Mouse (Mus musculus) gastrocnemius, postnatal 25 days (tissue): ENCODE data around the gene Adgrd1. TPM values are rescaled to one million over a fixed set of nuclear protein-coding genes. Genes with fewer than 3 reads are reported as not detected.
A peak's percentile ranks its signal among the peaks of the same experiment; 100 is the strongest.

ENCODE experiments used
- DNase-seq: peaks from one replicate; pipeline ENCODE4 v3.0.0; 2022
- total RNA-seq, 2 experiments: library from RNA; stranded (reverse); gene quantifications; 1 replicate in 1 of 2; 2 replicates in 1 of 2; pipeline ENCODE4 v1.2.3; 2021

Adgrd1 gene
- total RNA-seq, 2 experiments from 2014 or later: 4.9 to 6.6 TPM

DNA sequence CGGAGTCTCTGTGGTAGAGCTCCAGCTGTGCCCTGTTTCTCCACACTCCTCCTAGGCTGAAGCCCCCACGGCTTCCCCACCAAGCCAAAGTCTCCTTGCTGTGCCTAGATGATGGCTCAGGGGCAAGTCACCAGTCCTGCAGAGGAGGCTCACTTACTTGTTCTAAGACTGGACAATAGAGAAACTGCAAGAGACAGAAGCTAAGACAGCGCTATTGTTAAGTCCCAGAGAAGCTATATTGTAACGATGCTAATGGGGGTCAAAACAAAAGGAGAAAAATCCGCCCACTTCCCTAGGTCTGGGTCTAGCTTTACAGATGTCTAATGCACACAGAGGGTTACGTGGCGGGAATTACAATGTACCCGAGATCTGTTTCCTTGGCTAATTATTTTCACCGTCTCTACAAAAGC, 59.4 kb downstream of the Adgrd1 start:
- DNase-seq: no peak

DNA sequence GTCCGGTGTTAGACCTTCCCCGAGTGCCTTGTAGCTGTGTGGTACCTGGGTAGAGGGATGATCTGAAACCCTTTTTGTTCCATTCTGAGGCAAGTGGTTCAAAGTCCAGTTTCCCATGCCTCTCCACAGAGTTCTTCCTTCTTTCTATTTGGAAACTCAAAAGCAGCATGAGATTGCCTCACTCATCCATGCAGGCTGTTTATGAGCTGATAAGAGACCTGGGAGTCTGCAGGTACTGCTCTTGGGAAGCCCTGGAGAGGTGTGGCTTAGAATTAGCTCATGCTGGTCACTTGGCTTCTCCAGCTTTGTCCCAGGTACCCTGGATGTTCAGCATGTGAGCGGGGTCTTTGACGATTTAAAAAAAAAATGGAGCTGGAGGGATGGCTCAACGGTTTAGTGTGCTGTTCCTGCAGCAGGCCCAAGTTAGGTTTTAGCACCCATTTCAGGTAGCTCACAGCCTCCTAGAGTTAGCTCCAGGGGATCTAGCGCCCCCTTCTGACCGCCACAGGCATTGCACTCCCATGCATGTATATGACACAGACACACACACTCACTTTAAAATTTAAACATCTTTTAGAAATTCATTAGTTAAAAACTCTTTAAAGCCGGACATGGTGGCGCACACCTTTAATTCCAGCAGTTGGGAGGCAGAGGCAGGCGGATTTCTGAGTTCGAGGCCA, 65.0 kb downstream of the Adgrd1 start:
- no peak for DNase-seq

DNA sequence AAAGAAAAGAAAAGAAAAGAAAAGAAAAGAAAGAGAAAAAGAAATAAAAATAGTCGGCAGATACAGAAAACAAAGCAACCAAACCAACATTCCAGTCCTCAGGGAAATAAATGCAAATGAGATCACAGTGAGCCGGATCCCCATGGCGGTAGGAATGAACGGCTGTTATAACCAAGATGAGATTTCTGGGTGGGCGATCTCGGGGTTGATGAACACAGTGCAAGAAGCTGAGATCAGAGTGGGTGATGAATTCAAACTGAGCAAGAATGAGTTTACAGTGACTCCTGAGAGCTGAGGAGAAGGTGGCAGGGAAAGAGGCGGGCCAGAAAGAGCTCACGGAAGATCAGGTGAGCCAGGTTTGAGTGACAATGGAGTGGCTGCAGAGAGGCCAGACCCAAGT, 66.9 kb downstream of the Adgrd1 start:
- DNase-seq: no peak

DNA sequence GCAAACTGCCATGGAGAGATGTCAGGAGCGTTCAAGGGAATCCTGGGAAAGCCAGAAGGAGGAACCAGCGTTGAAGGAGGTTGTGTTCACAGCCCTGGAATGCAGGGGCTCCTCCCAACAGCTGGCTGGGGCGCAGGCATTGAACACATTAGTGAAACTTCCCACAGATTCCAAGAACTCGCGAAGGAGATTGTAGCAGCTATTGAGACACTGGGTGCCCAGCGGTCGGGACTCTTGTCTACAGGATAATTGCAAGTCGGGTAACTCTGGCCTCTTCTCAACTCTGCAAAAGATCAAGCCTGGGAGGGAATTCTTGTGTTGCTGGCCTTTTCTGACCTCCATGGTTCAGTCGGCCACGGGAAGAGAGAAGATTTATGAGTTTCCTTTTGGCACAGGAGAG, 67.5 kb downstream of the Adgrd1 start:
- peak; percentile 63 for DNase-seq

DNA sequence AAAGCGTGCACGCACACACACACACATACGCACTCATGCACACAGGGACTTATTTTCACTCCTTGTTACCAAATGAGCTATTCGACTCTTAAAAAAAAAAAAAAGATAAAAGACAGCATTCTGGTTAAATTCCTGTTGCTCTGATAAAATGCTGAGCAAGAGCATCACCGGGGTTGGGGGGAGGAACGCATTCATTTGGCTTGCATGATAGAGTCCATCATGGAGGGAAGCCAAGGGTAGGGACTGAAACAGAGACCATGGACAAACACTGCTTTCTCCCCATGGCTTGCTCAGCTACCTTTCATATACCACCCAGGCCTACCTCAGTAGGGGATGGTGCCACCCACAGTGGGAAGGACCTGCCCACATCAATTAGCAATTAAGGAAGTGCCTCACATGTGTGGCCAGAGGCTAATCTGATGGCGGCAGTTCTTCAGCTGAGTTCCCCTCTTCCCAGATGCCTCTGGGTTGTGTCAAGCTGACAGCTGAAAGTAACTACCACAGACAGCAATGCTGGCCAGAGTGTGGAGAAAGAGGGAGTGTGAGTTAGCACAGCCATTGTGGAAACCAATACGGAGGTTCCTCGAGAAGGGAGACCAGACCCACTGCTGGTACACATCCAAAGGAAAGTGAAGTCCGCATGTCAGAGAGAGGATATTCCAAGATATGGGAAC, 68.5 kb downstream of the Adgrd1 start:
- DNase-seq: no peak

DNA sequence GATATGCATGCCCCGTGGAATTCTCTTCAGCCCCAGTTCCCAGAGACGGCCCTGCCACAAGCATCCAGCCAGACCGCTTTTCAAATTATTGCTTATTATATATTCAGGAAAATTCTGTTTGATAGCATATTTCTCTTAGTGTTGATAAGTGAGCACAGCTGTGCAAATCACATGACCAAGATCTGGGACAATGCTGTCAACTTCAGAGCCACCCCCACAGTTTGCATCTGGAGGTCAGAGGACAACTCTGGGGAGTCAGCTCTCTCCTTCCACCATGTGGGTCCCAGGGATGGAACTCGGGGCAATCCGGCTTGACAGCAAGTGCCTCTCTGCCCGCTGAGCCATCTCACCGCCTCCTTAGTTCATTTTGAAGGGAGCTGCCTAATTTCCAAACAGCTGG, 69.0 kb downstream of the Adgrd1 start:
- no peak for DNase-seq

DNA sequence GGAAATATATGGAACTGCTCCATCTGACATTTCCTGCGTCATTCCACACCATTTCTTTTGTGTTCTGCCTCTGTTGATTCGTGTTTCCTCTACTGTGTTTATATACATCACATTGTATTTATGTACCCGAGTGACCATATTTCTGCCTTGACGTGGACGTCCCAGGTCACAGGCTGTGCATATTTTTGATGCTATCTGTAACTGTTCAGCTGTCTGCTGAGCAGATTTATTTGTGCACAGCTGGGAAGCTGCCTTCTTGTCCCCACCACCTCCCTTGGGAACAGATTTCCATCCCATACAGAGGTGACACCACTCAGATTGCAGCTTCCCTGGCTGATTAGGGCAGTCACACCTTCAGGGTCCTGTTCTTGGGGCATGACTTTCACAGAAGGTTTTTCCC, 72.5 kb downstream of the Adgrd1 start:
- no peak for DNase-seq

DNA sequence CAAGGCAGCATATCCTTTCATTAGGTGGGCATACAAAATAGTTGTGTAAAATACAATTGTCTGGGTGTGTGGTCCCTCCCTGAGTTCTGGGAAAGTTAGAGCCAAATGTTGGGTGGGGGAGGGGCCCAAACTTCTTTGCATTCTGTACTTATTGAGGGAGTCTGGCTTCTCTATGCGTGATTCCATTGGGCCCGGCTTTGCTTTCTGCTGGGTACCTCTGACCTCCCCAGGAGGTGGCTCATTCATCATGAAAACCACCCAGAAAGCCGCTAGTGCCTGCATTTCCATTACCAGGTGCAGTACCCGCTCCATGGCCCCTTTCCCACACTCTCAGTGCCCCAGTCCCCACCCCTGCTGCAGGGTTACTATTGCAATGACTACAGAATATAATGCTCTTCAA, 73.0 kb downstream of the Adgrd1 start:
- no peak for DNase-seq

DNA sequence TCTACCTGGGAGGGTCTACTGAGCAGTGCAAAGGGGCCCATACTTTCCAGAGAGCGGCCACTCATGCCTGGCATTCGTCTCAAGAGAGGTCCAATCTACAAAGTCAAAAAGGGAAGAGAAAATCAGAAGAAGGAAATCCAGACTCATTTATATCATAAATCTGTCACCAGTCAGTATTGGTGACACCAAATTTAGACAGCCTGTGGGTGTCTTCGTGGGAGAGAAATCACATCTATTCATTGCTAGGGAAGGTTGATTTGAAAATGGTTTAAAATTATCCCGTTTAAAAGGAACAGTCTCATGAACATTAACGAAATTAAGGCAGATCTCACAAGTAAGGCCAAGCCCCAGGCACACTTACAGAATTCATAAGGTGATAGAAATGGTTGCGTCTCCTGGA, 76.0 kb downstream of the Adgrd1 start:
- DNase-seq: no peak

DNA sequence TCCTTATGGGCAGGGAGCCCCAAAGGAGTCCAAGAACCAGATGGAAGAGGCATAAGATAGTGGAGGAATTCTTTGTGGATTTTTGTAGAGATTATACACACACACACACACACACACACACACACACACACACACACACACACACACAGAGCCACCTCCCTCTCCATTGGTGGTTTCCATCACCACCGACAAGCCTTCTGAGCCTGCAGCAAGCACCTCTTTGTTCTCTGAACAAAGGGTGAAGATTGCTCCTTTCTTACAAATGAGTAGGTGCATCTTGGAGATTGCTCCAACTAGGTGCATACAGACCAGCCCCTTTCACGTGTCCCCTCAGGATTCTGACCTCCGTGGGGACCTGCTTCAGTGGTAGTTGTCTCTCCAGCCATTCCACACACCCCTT, 79.4 kb downstream of the Adgrd1 start:
- no peak for DNase-seq

DNA sequence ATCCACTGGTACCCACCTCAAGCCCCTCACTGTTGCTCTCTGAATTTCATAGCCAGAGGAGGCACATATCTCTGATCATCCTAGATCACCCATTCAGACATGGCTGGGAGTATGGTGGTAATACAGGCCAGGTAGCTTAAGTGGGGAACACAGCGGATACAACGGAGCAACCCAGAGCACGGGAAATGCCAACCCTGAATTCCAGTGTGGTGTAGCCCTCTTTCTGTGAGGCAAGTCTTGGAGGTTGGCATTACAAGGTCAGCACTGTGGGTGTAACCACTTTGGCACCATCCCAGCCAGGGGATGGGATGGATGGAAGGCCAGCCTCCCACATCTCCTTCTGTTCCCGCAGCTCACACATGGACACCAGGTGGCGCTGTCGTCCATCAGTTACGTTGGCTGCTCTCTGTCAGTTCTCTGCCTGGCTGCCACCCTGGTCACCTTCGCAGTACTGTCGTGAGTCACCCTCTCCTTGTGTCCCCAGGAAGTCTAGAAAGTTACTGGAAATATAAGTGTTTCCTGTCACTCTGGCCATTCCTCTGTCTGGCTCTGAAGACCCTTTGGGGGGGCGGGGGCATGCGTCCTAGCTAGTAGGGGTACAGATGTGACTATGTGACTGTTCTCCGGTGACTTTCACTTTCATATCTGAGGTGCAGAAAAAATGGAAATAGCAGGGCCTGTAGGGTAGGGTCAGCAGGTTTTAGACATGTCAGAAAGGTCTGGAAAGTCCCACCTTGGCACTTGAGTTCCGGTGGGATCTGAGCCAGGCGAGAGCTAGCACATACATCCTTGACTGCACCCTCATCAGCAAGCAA, 81.4 kb downstream of the Adgrd1 start:
- peak; percentile 53 for DNase-seq

DNA sequence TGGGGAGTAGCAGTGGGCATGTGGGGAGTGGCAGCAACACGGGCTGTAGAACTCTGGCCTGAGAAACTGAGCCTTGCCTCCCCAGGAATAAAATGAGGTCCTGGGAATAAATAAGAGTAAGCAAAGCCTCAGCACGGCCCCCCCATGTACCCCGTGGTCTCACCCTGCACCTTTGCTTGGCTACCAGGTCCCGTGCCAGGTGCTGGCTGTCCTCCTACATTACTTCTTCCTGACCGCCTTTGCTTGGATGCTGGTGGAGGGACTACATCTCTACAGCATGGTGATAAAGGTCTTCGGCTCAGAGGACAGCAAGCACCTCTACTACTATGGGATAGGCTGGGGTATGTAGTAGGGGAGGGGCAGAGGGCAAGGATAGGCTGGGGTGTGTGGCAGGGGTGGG, 82.8 kb downstream of the Adgrd1 start:
- DNase-seq: no peak

DNA sequence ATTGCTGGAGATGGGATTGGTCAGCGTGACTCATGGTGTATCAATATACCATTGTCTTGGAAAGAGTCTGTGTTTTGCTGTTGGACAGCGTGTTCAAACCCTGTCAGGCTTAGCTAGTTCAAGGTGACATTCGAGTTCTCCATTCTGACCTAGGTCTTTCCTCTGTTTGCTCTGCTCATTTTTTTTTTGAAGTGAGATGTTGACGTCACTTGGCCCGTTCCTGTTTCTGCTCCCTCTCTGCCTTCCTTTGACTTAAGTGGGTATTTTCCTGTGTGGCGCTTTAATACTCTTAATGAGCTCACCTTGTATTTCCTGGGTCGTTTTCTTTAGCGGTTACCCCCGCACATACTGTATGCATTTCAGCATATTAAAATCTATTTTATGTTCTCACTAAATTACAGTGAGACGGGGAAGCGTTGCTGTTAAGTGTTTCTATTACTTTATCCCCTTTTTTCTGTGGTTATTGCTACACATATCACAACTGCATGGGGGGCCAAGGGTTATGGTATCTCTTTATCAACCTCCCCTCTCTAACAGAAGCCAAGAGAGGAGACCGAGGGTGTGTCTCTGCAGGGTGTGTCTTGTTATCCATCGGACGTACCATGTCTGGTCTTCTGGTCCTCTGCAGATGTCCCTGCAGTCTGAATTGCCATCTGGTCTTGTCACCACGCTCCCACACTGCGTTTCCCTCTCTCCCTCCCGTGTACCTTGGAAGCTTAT, 83.6 kb downstream of the Adgrd1 start:
- no peak for DNase-seq

DNA sequence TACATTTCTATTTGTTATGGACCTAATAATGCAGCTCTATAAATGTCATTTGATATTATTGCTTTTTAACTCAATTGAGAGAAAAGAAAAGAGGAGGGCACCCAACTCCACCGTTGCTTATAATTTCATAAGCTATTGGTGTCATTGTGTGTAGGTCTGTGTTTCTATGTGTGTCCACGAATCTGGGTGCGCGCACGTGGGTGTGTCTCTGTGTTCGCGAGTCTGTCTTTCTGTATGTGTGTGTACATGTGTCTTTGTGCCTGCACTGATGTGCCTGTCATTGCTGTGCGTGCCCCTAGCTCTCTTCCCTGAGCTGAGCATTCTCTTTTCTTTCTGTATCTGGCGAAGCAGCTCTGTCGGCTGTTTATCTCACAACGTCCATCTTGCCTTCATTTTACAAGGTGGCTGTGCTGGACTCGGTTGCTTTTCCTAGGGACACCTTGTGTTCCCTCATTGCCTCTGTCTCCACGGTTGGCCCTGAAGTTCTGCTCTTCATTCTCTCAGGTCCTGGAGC, 84.2 kb downstream of the Adgrd1 start:
- no peak for DNase-seq

DNA sequence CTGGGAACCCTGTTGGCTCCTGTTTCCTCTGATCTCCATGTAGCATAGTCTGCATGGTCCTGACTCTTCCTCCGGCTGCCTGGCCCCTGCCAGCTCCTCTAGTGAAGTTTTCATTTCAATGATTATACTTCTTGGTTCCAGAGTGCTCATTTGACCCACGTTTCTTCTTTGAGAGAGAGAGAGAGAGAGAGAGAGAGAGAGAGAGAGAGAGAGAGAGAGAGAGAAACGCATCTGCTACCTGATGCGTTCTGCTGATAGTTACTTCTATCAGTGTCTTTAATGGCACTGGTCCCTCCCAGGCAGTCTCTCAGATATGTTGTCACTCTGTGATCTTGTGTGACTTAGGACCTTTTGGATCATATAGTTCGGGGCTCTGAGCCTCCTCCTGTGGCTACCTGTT, 84.9 kb downstream of the Adgrd1 start:
- no peak for DNase-seq

DNA sequence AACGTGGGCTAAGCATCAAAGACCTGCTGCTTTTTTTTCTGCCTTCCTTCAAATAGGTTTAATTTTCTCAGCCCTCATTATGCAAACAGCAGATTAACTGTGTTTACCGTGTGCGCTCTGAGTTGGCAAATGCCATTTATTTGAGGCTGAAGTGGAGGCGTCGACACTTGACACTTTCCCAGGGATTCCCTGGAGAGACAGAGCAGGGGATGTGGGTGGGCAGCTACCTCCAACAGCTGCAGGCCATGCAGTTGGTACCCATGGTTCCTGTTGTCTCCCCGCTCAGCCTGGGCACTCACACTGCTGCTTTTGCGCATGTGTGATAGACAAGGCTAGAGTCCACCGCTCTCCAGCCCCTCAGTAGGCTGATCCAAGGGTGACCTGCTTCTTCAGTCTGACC, 86.0 kb downstream of the Adgrd1 start:
- no peak for DNase-seq

DNA sequence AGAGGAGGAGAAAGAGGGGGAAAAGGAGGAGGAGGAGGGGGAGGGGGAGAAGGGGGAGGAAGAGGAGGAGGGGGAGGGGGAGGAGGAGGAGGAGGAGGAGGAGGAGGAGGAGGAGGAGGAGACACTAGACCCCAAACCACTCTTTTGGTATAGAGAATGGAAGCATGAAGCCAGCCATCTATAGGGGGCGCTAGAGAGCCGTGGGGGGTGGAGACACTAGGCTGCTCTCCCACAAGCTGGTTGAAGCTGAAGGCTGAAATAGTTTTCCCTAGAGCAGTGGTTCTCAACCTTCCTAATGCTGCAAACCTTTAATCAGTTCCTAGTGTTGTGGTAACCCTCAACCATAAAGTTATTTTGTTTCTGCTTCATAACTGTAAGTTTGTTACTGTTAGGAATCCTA, 89.7 kb downstream of the Adgrd1 start:
- DNase-seq: no peak

DNA sequence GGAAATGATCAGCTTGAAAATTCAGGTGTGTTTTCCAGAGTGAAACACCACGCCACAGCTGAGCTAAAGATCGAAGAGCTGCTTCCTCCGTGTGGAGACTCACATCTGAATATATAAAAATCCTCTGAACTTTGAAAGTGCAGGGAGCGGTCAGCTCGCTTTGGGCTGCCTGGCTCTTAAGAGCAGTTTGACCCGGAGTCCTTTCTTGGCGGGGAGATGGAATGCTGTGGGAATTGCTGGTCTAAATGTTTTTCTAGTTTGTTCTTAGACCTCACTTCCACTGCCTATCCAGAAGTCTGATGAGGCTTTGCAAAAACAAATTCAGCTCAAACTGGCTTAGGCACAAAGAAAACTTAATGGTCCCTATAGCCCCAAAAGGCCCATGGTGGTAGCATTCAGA, 90.4 kb downstream of the Adgrd1 start:
- DNase-seq: no peak

DNA sequence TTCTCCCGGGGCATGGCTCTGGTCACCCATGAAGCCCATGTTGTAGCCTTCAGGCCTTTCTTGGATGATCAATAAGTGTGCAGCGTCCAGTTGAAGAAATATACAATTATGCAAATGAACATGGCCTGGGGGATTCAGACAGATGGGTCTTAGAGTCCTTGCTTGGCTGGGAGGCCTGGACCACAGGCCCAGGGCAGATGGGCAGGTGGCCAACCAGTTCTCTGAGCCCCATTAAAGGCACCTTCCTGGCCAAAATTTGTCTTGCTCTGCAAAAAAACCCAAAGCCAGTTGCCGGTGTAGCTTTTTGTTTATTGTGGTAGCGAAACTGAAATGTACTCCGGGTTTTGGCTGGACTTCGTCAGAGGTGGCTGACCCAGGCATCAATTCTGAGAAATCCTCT, 92.5 kb downstream of the Adgrd1 start:
- DNase-seq: no peak

DNA sequence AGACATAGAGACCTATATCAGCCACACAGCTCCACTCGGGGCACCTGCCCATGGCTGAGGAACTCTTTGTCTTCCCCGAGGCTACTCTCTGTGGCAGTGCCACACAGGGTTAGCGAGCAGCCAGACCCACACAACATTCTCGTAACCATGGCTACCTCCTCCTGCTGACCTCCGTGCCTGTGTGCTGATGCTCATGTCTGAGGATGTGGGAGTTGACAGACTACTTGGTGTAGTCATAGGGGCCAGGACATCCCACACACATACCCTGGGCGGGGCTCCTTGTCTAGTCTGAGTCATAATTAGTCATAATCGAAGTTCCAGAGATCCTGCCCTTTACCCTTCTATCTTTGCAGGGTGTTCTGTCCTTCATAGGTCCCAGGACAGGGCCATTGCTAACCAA, 93.5 kb downstream of the Adgrd1 start:
- DNase-seq: no peak

DNA sequence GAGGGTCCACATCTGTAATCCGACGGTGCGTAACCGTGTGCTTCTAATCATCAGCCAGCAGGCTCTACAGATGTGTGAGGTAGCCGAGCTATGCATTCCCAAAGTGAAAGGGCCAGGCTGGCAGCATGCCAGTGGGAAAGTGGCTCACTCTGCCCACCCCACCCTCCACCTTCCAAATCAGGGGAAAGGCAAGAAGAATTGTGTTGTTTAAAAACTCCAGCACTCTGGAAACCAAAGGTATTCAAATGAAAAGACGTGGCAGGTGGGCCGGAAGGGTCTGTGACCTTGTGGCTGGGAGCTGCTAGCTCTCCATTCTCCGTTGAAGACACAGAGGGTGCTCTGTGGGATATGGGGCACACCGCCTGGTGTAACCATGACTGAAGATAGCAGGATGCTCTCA, 100.0 kb downstream of the Adgrd1 start:
- no peak for DNase-seq

DNA sequence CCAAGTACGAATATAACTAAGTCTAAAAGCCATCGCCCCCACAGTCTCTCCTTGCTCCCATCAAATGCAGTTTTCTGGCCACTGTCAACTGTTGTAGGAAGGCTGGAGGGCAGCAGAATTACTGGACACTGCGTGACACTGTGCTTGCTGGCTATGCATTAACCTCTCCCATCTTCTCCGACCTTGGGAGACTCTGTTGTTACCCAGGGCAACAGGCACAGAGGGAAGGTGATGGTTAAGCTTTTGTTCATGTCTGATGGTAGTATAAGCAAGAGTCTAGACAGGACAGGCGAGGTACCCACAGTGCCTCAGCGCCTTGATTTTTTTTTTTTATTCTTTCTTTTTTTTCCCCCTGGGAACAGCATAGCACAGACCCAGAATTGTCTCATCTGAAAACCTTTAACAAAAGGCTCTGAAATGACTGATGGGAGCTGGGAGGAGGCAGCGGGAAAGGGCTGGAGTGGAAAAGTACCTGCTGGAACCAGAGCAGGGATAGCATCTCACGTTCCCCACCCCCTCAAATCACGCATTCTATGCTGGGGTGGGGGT, 100.5 kb downstream of the Adgrd1 start:
- DNase-seq: no peak
